Mouse (Mus musculus) small intestine, adult 2 months (tissue): Measurements from ENCODE around the gene Dtd1. TPM values are rescaled to one million over a fixed set of nuclear protein-coding genes. Genes with fewer than 3 reads are reported as not detected.

Experiments
- H3K27ac ChIP-seq: fragments of 200-500 bp; 2 replicates; pipeline ENCODE4 v1.5.1; 2012; ENCODE audit warnings: low read depth, low read length, control low read depth, inconsistent platforms; ENCODE audit not compliant: insufficient read depth
- H3K27me3 ChIP-seq: fragments of 200-500 bp; 2 replicates; pipeline ENCODE4 v1.6.1; 2012; ENCODE audit warnings: mild to moderate bottlenecking, moderate library complexity, low read length, inconsistent platforms; ENCODE audit not compliant: control insufficient read depth, insufficient read depth
- H3K36me3 ChIP-seq: fragments of 200-500 bp; 2 replicates; pipeline ENCODE4 v1.6.1; 2012; ENCODE audit warnings: mild to moderate bottlenecking, low read length, control low read depth, inconsistent platforms; ENCODE audit not compliant: control insufficient read depth, insufficient read depth
- H3K4me1 ChIP-seq: fragments of 200-500 bp; 2 replicates; pipeline ENCODE4 v1.6.1; 2012; ENCODE audit warnings: low read length, inconsistent platforms, mixed read lengths; ENCODE audit not compliant: control insufficient read depth, insufficient read depth, insufficient read length
- H3K4me3 ChIP-seq: fragments of 200-500 bp; 2 replicates; pipeline ENCODE4 v1.5.1; 2012; ENCODE audit warnings: low read depth, mild to moderate bottlenecking, control low read depth, inconsistent platforms, low read length, moderate library complexity
- CTCF ChIP-seq: fragments of 200-500 bp; IDR thresholded peaks from 2 replicates; pipeline ENCODE4 v1.5.1; 2012; ENCODE audit warnings: low read depth, mild to moderate bottlenecking, control low read depth, inconsistent platforms, low read length, moderate library complexity, mixed read lengths; ENCODE audit not compliant: insufficient replicate concordance, insufficient read length; ENCODE audit errors: extremely low read depth
- POLR2A ChIP-seq: fragments of 200-500 bp; IDR thresholded peaks from 2 replicates; pipeline ENCODE4 v1.6.1; 2012; ENCODE audit warnings: low read depth, mild to moderate bottlenecking, control low read depth, inconsistent platforms, low read length, moderate library complexity
- WGBS: fragments of 180-500 bp; shearing (Covaris S2); methylation state at CpG from one replicate; pipeline ENCODE4 v1.1.7; 2018; 5-methylcytosine and 5-hydroxymethylcytosine counted together
- polyA plus RNA-seq: library from polyadenylated mRNA; depleted of rRNA; stranded (reverse); fragments of >200 nt; gene quantifications from 2 replicates; pipeline ENCODE4 v1.2.3, GENCODE M21; 2012

The Dtd1 gene
- polyA plus RNA-seq, 1 experiment: 3.8 TPM

DNA sequence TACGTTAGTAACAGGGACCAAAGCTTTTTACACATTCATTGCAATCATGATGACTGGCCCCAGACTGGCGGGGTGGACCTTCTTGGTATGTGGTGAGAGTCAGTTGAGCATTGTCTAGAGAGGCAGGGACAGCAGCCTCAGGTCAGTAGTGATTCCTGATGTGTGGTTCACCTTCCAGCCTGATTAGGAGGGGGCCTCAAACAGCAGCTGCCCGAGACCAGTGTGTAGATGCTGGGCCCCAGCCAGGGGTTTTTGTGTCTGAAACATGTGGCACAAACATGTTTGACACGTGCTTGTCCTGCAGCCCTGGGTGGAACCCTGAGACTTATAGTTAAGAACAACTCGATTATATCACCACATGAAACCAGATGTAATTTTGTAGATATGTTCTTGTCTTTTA, 34.5 kb downstream of the Dtd1 start:
- Histone ChIP-seq H3K4me1 (no peaks in the 10 kb centered on the region), H3K4me3 (no peak overlapping the region), H3K27ac (no peak overlapping the region), H3K36me3 (no peaks in the 10 kb centered on the region), H3K27me3 (no peaks in the 10 kb centered on the region)
- WGBS: 66% methylated on average over 5 of the region's 5 CpGs
- TF ChIP-seq CTCF: no peak

DNA sequence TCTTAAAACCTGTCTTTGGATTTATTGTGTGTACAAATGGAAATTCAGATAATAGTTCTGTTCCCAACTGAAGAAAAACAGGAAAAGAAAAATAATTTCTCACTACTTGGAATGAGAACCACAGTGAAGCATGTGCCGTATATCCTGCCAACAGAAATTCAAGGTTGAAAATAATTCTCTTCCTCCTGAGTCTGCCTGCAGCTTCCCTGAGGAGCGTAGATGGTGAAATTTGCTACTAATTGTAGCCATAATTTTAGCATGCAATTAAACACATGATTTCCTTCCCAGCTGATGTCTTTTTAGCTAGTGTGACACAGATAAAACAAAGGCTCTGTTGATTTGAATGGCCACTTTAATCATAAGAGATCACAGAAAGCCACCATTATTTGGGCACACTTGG, 35.0 kb downstream of the Dtd1 start:
- Histone ChIP-seq H3K4me1 (no peaks in the 10 kb centered on the region), H3K36me3 (no peaks in the 10 kb centered on the region), H3K27me3 (no peaks in the 10 kb centered on the region), H3K27ac (no peak overlapping the region), H3K4me3 (no peak overlapping the region)
- 78% methylated on average over 2 of the region's 2 CpGs for WGBS
- TF ChIP-seq CTCF: no peak
- TF ChIP-seq POLR2A: no peak

DNA sequence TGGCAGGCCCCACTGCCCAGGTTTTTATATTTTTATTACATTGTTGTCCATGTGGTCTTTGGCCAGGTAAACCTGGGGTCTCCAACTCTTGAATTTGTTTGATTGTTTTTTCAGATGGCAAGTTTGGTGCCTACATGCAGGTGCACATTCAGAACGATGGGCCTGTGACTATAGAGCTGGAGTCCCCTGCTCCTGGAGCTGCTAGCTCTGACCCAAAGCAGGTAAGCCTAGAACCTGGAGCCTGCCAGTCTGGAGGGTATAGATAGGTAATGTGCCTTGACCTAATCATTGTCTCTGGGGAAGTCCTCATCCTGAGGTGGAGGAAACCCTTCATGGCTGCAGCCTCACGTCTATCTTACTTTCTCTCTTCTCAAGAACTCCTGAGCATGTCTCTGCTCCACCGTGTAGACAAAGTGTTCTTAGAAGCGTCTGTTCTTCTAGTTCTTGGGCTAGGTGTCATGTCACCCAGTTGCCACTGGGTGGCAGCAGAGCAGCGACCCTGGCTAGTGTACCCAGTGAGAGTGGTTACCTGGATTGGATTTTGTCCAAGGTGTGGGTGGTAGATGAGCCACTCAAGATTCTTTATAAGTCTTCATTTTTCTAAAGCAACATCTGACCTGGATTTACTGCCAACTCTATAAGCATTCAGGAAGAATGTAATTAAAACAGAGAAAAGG, 36.1 kb downstream of the Dtd1 start:
- WGBS: 14% methylated on average over 5 of the region's 5 CpGs
- TF ChIP-seq POLR2A (no peak), CTCF (peak; percentile 94; the same call in 1 of the 2 replicates)

DNA sequence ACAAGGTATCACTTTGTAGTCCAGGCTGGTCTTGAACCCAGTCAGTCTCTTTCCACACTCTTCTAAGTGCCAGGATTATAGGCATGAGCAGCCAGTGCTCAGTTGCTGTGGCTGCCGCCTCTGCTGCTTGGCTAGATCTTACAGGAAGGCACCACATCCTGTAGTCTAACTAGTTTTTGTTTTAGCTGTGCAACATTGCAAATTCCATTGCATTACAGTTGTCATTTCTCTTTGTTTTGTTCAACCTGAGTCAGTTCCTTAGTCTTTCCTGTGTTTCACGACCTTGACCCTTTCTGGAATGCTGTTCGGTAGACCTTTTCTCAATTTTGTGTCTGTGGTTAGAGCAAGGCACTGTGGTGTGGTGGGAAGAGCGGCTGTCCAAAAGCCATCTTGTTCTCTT, 37.5 kb downstream of the Dtd1 start:
- Histone ChIP-seq H3K27me3 (no peaks in the 10 kb centered on the region), H3K4me1 (no peaks in the 10 kb centered on the region), H3K36me3 (no peaks in the 10 kb centered on the region), H3K4me3 (no peak overlapping the region), H3K27ac (no peak overlapping the region)
- TF ChIP-seq CTCF: no peak
- TF ChIP-seq POLR2A: no peak
- WGBS: 79% methylated on average over 4 of the region's 4 CpGs

More for the DNA sequence above, 36.1 kb downstream of the Dtd1 start:
- H3K4me3 ChIP-seq: no peak overlapping the region
- H3K27ac ChIP-seq: no peak overlapping the region
- no peaks in the 10 kb centered on the region for H3K36me3 ChIP-seq
- no peaks in the 10 kb centered on the region for H3K27me3 ChIP-seq
- no peaks in the 10 kb centered on the region for H3K4me1 ChIP-seq

DNA sequence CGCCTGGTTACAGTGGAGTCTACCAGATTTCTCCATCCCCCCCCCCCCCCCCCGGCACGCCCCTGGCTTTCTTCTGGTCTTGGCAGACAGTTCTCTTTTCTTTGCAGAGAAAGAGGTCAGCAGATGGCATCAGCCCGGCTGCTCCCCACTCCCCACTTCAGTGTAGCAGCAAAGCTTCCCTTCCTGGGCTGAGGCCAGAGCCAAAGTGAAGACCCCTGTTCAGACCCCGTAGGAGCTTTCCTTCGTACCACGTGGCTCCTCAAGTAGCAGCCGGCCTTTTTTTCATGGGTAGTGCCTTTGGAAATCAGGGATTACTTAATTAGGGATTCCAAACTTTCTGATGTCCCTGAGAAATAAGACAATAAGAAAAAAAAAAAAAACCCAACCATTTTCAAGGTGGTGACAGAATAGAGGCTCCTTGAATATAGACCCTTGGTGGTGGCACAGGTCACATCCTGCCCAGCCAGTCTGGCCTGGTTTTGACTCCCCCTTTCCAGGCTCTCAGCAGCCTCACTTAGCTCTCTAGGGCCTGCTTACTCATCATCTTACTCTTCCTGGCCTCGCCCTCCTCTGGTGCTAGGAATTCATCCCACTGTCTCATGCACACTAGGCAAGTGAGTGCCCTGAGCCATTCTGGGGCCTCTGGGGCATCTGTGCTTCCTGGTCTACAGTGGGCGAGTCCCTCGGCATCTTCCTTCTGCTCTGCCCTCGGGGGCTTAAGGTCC, 38.1 kb downstream of the Dtd1 start:
- no peak overlapping the region for H3K27ac ChIP-seq
- H3K27me3 ChIP-seq: no peaks in the 10 kb centered on the region
- H3K4me3 ChIP-seq: no peak overlapping the region
- TF ChIP-seq CTCF (no peak), POLR2A (no peak)
- H3K36me3 ChIP-seq: no peaks in the 10 kb centered on the region
- H3K4me1 ChIP-seq: no peaks in the 10 kb centered on the region
- 87% methylated on average over 12 of the region's 12 CpGs for WGBS

DNA sequence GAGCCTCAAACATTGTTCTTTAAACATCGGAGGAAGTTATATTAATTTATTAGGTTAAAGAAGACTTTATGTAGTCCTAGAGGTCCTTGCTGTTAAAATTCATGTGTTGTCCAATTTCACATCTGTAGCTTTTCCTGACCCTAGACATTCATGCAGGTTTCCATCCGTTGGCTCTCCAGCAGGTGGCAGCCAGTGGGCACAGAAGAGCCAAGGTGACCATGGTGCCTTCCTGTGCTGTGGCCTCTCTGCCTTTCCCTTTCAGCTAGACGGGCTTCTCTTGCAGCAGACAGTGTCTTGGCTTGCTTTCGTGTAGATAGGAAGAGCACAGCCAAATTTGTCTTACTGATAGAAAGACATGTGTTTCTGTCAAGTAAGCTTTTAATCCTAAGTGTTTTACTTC, 39.0 kb downstream of the Dtd1 start:
- TF ChIP-seq CTCF: no peak
- TF ChIP-seq POLR2A: no peak
- H3K36me3 ChIP-seq: no peaks in the 10 kb centered on the region
- no peak overlapping the region for H3K4me3 ChIP-seq
- H3K4me1 ChIP-seq: no peaks in the 10 kb centered on the region
- no peak overlapping the region for H3K27ac ChIP-seq
- H3K27me3 ChIP-seq: no peaks in the 10 kb centered on the region
- WGBS: 50% methylated on average over 4 of the region's 4 CpGs

DNA sequence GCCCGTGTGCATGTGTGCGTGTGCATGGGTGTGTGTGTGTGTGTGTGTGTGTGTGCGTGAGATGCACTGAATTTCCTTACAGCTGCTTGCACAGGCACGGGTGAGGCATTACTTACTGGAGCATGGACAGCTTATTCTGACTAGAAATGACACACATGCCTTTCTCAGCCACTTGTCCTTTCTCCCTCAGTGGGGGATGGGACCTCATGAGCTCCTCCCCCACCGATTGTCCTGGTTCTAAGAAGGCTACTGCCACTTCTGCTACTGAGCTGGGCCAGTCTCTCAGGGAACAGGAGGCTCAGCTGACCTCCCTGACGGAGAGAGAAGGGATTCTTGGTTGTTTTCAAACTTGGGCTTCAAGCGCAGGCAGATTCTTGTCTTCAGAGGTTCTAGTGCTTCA, 40.4 kb downstream of the Dtd1 start:
- Histone ChIP-seq H3K4me3 (no peak overlapping the region), H3K36me3 (no peaks in the 10 kb centered on the region), H3K27me3 (no peaks in the 10 kb centered on the region), H3K27ac (no peak overlapping the region), H3K4me1 (no peaks in the 10 kb centered on the region)
- TF ChIP-seq CTCF (no peak), POLR2A (no peak)
- WGBS: 84% methylated on average over 7 of the region's 7 CpGs
